Mouse (Mus musculus): ENCODE data around the gene Actn2. TPM values are rescaled to one million over a fixed set of nuclear protein-coding genes. Genes with fewer than 3 reads are reported as not detected.

Gene Actn2
- polyA plus RNA-seq, 1 experiment: not detected

DNA sequence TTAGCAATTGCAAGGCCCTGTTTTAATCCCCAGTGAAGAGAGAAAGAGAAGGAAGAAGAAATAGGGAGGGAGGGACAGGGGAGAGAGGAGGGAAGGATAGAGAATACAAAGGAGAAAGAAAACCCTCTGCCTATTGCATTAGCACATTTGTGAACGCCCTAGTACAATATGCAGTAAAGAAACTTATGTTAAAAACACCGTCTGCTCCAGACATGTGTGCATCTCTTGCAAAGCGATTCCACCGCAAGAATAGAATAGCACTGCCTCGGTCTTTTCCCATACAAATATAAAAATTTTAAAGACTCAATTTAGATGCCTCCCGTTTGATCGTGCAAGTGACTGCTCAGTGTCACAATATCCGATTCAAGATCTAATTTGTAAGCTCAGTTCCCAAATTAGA, 32.1 kb downstream of the Actn2 start:
- Histone ChIP-seq H3K4me1 (ENCODE audit: control insufficient read depth) (no peaks in the 10 kb centered on the region), H3K4me3 (replicated peaks) (no peak overlapping the region), H3K27me3 (ENCODE audit: control insufficient read depth) (no peaks in the 10 kb centered on the region), H3K9me3 (ENCODE audit: control insufficient read depth, low read length) (no peaks in the 10 kb centered on the region), H3K36me3 (ENCODE audit: control insufficient read depth) (no peaks in the 10 kb centered on the region)
- TF ChIP-seq TAL1 (IDR thresholded peaks at IDR 0.05; ENCODE audit: low read length) (no peak), GATA1 (IDR thresholded peaks at IDR 0.05; ENCODE audit: low read length) (no peak)

DNA sequence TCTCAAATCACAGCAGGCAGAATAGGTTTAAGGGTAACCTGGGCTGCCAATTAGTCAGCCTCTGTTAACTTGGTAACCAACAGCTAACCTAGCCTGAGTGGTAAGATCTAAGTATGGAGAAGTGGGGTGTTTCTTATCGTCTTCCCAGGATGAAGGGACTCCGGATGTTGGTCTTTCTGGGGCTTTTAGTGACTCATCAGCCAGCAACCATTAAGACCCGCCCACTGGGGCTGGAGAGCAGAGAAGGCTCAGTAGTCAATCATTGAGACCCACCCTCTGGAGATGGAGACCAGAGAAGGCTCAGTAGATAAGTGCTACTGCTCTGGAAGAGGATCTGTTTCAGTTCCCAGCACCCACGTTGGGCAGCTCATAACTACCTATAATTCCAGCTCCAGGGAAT, 33.3 kb downstream of the Actn2 start:
- Histone ChIP-seq H3K27me3 (ENCODE audit: control insufficient read depth) (no peaks in the 10 kb centered on the region), H3K4me3 (replicated peaks) (no peak overlapping the region), H3K9me3 (ENCODE audit: control insufficient read depth, low read length) (no peaks in the 10 kb centered on the region), H3K36me3 (ENCODE audit: control insufficient read depth) (no peaks in the 10 kb centered on the region), H3K4me1 (ENCODE audit: control insufficient read depth) (no peaks in the 10 kb centered on the region)
- TF ChIP-seq GATA1 (IDR thresholded peaks at IDR 0.05; ENCODE audit: low read length): no peak
- no peak for TF ChIP-seq TAL1 (IDR thresholded peaks at IDR 0.05; ENCODE audit: low read length)

DNA sequence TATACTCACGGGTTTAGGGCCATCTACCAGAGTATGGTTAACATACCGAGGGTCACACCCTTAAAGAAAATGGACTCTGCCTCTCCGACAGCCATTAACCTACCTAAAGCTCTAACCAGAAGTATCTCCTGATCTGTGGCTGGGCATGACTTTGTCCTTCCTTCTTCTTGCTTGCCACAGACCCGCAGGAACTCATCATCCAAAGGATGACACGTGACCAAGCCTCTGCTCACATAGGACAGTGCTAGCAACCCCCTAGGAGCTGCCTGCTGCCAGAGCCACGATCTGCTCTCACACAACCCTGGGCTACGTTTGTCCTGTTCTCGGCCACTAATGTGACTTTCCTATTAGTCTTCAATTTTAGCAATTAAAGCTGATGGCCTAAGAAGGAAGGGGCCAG, 35.0 kb downstream of the Actn2 start:
- Histone ChIP-seq H3K27me3 (ENCODE audit: control insufficient read depth) (no peaks in the 10 kb centered on the region), H3K9me3 (ENCODE audit: control insufficient read depth, low read length) (no peaks in the 10 kb centered on the region), H3K36me3 (ENCODE audit: control insufficient read depth) (no peaks in the 10 kb centered on the region), H3K4me1 (ENCODE audit: control insufficient read depth) (no peaks in the 10 kb centered on the region), H3K4me3 (replicated peaks) (no peak overlapping the region)
- TF ChIP-seq GATA1 (IDR thresholded peaks at IDR 0.05; ENCODE audit: low read length) (no peak), TAL1 (IDR thresholded peaks at IDR 0.05; ENCODE audit: low read length) (no peak)

DNA sequence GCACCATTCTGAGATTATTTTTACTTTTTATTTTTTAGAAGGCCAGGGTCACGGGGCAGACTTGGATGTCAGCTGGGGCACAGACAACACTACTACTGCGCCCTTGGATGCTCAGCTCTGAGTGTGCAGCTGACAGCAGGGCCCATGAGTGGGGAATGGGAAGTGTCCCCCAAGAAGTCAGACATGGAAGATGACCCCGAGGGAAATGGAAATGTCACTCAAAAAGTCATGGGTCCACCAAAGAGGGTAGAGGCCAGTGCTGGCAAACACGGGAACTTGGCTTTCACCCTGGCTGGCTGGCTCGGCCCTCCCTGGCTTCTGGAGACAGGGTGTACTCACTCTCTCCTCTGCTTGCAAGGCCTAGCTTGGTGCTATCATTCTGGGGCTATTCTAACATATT, 35.6 kb downstream of the Actn2 start:
- Histone ChIP-seq H3K9me3 (ENCODE audit: control insufficient read depth, low read length) (no peaks in the 10 kb centered on the region), H3K27me3 (ENCODE audit: control insufficient read depth) (no peaks in the 10 kb centered on the region), H3K4me1 (ENCODE audit: control insufficient read depth) (no peaks in the 10 kb centered on the region), H3K36me3 (ENCODE audit: control insufficient read depth) (no peaks in the 10 kb centered on the region), H3K4me3 (replicated peaks) (no peak overlapping the region)
- TF ChIP-seq GATA1 (IDR thresholded peaks at IDR 0.05; ENCODE audit: low read length): no peak
- TF ChIP-seq TAL1 (IDR thresholded peaks at IDR 0.05; ENCODE audit: low read length): no peak

DNA sequence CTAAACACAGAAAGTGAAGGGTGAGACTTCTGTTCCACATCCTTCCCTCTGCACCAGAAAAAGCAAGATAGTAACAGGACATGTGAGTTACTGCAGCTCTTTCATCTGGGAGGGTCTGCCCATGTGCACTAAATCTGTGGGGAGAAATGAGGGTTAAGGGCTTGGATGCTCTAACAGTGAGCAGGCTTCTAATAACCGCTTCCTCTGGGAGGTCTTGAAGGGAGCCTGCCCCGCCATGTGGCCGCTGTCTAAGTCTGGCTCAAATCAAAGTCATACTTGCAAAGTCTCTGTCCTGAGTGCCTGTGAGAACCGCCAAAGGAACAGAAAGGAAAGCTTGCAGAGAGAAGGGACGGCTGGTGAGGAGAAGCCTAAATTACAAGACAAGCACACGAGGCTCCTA, 42.8 kb downstream of the Actn2 start:
- Histone ChIP-seq H3K27me3 (ENCODE audit: control insufficient read depth) (no peaks in the 10 kb centered on the region), H3K4me1 (ENCODE audit: control insufficient read depth) (no peaks in the 10 kb centered on the region), H3K4me3 (replicated peaks) (no peak overlapping the region), H3K36me3 (ENCODE audit: control insufficient read depth) (no peaks in the 10 kb centered on the region), H3K9me3 (ENCODE audit: control insufficient read depth, low read length) (no peaks in the 10 kb centered on the region)
- TF ChIP-seq TAL1 (IDR thresholded peaks at IDR 0.05; ENCODE audit: low read length) (no peak), GATA1 (IDR thresholded peaks at IDR 0.05; ENCODE audit: low read length) (no peak)

DNA sequence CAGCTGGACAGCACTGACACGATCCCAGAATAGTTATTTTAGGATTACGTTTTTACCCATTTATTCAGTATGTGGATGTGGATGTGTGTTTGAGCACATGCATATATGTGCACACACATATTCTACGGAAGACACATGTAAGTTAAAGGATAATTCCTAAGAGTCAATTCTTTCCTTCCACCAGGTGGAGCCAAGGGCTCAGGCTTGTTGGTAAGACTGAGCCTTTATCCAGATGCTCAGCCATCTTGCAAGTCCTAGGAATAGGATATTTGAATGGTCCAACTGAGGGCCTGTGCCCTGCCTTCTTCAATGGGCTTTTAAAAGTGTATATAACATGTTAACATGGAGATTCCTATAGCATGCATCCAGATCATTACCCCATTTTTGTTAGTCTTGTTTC, 43.9 kb downstream of the Actn2 start:
- Histone ChIP-seq H3K4me3 (replicated peaks) (no peak overlapping the region), H3K9me3 (ENCODE audit: control insufficient read depth, low read length) (no peaks in the 10 kb centered on the region), H3K36me3 (ENCODE audit: control insufficient read depth) (no peaks in the 10 kb centered on the region), H3K27me3 (ENCODE audit: control insufficient read depth) (no peaks in the 10 kb centered on the region), H3K4me1 (ENCODE audit: control insufficient read depth) (no peaks in the 10 kb centered on the region)
- TF ChIP-seq TAL1 (IDR thresholded peaks at IDR 0.05; ENCODE audit: low read length) (no peak), GATA1 (IDR thresholded peaks at IDR 0.05; ENCODE audit: low read length) (no peak)

DNA sequence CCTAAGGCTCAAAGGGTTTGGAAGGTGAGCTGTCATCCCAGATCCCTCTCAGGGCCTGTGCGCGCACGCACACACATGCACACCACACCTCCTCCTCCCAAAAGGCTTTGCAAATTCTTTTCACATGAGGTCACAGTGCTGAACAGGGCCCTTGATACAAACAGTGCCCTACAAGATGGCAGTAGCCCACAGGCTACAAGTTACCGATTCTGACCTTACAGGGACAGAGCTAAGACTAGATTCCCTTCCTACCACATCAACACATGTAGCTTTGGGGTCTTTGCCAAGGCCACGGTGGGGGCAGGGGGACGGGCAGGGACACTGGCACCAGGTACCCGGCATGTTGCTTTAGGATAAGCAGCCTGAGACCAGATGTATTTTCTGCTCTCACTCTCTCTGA, 46.8 kb downstream of the Actn2 start:
- TF ChIP-seq GATA1 (IDR thresholded peaks at IDR 0.05; ENCODE audit: low read length): no peak
- TF ChIP-seq TAL1 (IDR thresholded peaks at IDR 0.05; ENCODE audit: low read length): no peak
- no peaks in the 10 kb centered on the region for H3K27me3 ChIP-seq (ENCODE audit: control insufficient read depth)

DNA sequence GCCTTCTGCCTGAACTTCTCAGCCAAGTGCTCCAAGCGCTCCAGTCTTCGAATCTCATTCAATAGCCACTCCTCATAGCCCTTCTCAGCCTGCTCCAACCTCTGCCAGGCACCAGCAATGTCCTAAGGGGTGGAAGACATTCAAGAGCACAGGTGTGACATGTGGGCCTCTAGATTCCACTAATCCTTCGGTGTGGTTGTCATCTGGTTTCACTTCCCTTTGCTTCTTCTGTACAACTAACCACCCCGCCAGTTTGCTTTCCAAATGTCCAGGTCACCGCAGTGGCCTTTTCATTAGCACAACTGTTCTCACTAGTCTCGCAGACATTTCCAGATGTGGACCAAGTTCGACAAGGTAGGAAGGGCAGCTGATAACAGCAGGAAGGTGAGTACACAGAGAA, 49.9 kb downstream of the Actn2 start:
- no peak for TF ChIP-seq TAL1 (IDR thresholded peaks at IDR 0.05; ENCODE audit: low read length)
- TF ChIP-seq GATA1 (IDR thresholded peaks at IDR 0.05; ENCODE audit: low read length): no peak

More for the DNA sequence above, 46.8 kb downstream of the Actn2 start:
- H3K9me3 ChIP-seq (ENCODE audit: control insufficient read depth, low read length): no peaks in the 10 kb centered on the region
- H3K4me3 ChIP-seq (replicated peaks): no peak overlapping the region
- H3K36me3 ChIP-seq (ENCODE audit: control insufficient read depth): no peaks in the 10 kb centered on the region
- no peaks in the 10 kb centered on the region for H3K4me1 ChIP-seq (ENCODE audit: control insufficient read depth)

DNA sequence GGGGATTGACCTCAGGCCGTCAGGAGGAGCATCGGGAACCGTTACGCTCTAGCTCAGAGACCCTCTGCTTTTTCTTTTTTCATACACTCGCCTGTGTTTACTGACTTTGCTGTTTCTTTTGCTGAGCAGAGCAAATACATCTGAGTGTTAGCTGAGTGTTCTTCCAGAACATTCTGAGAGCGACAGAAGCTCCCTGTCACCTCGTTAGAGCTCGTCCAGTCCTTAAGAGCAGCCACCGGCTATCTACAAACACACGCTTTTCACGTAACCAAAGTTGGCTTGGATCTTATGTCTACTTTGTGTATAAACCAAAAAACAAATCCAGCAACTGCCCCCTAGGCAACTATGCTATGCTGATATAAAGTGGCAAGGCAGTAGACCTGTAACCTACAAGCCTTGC, 56.0 kb downstream of the Actn2 start:
- Histone ChIP-seq H3K9me3 (ENCODE audit: control insufficient read depth, low read length) (no peaks in the 10 kb centered on the region), H3K27me3 (ENCODE audit: control insufficient read depth) (no peaks in the 10 kb centered on the region), H3K36me3 (ENCODE audit: control insufficient read depth) (no peaks in the 10 kb centered on the region), H3K4me3 (replicated peaks) (no peak overlapping the region), H3K4me1 (ENCODE audit: control insufficient read depth) (no peaks in the 10 kb centered on the region)
- no peak for TF ChIP-seq TAL1 (IDR thresholded peaks at IDR 0.05; ENCODE audit: low read length)
- no peak for TF ChIP-seq GATA1 (IDR thresholded peaks at IDR 0.05; ENCODE audit: low read length)

More for the DNA sequence above, 49.9 kb downstream of the Actn2 start:
- Histone ChIP-seq H3K27me3 (ENCODE audit: control insufficient read depth) (no peaks in the 10 kb centered on the region), H3K9me3 (ENCODE audit: control insufficient read depth, low read length) (no peaks in the 10 kb centered on the region), H3K4me1 (ENCODE audit: control insufficient read depth) (no peaks in the 10 kb centered on the region), H3K36me3 (ENCODE audit: control insufficient read depth) (no peaks in the 10 kb centered on the region), H3K4me3 (replicated peaks) (no peak overlapping the region)

DNA sequence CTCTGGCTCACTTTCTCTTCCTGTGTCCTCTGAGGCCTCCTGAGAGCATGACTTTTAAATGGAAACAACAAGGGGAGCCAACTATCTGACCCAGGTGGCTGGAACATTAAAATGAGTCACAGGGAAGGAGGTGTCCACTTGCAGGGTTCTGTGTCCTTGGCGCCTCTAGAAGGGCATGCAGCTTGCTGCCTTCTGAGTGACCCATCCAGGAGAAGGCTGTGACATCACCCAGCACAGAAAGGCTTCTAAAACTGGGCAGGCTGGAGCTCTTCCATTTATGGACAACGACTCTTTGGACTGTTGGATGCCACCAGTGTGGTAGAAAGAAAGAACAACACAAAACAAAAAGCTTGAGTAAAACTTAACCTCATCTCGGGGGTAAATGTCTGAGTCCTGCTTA, 56.7 kb downstream of the Actn2 start:
- H3K36me3 ChIP-seq (ENCODE audit: control insufficient read depth): no peaks in the 10 kb centered on the region
- no peak overlapping the region for H3K4me3 ChIP-seq (replicated peaks)
- H3K27me3 ChIP-seq (ENCODE audit: control insufficient read depth): no peaks in the 10 kb centered on the region
- H3K9me3 ChIP-seq (ENCODE audit: control insufficient read depth, low read length): no peaks in the 10 kb centered on the region
- H3K4me1 ChIP-seq (ENCODE audit: control insufficient read depth): no peaks in the 10 kb centered on the region
- TF ChIP-seq GATA1 (IDR thresholded peaks at IDR 0.05; ENCODE audit: low read length) (no peak), TAL1 (IDR thresholded peaks at IDR 0.05; ENCODE audit: low read length) (no peak)

Measured in erythroblast, embryonic 14.5 days (primary cell).